Mouse (Mus musculus): ENCODE data around the gene Bco2. TPM values are rescaled to one million over a fixed set of nuclear protein-coding genes. Genes with fewer than 3 reads are reported as not detected.

Gene Bco2
- total RNA-seq, 2 experiments from 2014 or later = 0.13 to 0.18 TPM

DNA sequence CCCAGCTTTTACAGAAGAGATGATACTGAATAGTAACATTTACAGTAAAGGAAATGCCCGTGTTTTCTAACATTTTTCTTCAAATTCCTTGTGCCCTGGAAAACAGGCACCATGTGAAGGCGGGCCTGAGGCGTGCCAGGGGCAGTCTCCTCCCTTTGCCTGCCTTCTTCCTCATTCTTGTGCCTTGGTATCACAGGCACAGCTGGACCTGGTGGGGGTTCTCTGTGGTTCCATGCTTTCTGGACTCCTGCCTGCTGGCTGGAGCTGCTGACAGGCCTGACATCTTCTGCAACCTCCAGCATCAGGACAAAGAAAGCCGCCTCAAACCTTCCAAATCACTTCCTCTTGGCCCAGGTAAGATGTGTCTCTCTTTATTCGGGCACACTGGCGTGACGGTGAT, 10.2 kb upstream of the Bco2 start:
- intact Hi-C loops (cut with DNase I; ENCODE audit: low total_unique reads) = no loop called here
- no peak for DNase-seq

DNA sequence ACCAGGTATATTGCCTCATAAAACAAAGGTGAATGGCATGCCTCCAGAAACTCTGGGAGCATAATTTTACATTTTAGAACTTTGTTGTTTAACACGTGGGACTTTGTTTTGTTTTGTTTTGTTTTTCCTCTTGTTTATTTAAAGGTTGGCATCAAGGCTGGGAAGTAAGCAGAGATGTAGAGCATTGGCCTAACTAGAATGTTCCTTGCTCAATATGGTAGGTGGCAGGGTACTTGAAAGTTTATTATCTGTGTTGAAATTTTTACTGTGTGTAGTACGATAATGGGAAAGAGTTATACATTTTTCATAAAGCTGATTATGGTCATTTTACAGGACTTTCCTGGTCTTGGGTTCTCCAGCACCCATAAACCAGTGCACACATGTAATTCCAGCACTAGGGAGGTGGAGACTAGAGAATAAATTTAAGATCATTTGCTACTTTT, 7.0 kb upstream of the Bco2 start:
- no peak for DNase-seq
- intact Hi-C loops (cut with DNase I; ENCODE audit: low total_unique reads) = no loop called here

DNA sequence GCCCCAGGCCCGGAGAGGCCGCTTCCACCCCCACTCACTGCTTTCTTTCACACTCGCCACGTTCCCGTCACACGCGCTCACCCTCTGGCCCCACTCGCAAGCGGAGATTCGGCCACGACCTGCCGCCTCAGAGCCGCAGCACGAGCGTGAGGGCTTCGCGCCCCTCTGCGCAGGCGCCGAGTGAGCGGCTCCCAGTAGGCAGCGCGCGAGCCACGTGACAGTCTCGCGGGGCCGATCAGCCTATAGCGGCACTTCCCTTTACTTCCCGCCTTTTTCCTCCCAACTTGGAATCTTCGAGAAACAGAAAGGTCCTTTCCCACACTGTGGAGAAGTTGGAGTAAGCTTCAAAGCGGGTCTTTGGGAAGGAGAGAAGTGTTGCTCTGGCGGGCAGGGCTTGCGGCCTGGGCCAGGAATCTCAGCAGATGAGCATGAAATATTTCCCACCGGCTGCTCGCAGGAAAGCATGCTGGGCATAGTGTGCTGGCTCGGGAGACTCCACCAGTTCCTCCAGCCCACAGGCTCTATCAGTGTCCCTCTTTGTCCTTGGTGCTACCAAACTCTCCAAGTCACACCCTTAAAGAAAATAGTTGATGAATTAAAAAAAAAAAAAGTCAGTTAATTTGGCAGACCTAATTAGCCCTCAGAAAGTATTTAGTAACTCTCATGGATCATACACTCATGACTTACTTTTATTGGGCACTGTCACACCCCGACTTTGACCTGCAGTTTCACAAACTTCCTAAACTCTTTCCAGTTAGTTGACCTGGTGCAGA, 6.3 kb upstream of the Bco2 start, which contains the start of gene Tex12:
TSS of gene Tex12 (minus strand) at position 181 of the 773 bp plus-strand sequence.
- intact Hi-C loops (cut with DNase I; ENCODE audit: low total_unique reads) = no loop called here
- DNase-seq = no peak

- intact Hi-C loops (cut with DNase I; ENCODE audit: low total_unique reads) = no loop called here
- peak; percentile 12 for DNase-seq
These were observed 514 bp downstream of the Bco2 start, which contains the start of gene Il18 for GRCm38 (mm10) chr9:50554241-50555093. Il18 (plus strand) TSS chr9:50554827.

GRCm38 (mm10) chr9:50553547-50553946, 1.4 kb downstream of the Bco2 start:
- DNase-seq = no peak
- intact Hi-C loops (cut with DNase I; ENCODE audit: low total_unique reads) = no loop called here

- no peak for DNase-seq
- intact Hi-C loops (cut with DNase I; ENCODE audit: low total_unique reads) = no loop called here
These were observed 2.8 kb downstream of the Bco2 start for GRCm38 (mm10) chr9:50552206-50552605.

DNA sequence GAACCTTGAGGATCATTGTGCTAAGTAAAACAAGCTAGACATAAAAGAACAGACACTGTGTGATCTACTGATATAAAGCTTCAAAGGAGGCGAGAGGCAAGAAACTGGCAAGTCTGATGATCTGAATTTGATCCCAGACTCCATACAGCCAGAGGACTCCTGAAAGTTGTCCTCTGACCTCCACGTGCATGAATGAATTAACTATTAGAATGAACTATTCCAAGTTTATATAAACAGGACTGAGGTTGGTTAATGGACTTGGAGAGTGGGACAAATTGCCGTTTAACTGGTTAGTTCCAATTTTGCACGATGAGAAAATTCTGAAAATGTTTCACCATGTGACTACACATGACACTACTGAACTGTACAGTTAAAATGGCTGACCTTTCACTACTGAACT, 6.0 kb downstream of the Bco2 start:
- intact Hi-C loops (cut with DNase I; ENCODE audit: low total_unique reads) = no loop called here

GRCm38 (mm10) chr9:50547859-50548478, 7.0 kb downstream of the Bco2 start:
- DNase-seq = no peak
- intact Hi-C loops (cut with DNase I; ENCODE audit: low total_unique reads) = no loop called here

More for the DNA sequence above, 6.0 kb downstream of the Bco2 start:
- DNase-seq = no peak

DNA sequence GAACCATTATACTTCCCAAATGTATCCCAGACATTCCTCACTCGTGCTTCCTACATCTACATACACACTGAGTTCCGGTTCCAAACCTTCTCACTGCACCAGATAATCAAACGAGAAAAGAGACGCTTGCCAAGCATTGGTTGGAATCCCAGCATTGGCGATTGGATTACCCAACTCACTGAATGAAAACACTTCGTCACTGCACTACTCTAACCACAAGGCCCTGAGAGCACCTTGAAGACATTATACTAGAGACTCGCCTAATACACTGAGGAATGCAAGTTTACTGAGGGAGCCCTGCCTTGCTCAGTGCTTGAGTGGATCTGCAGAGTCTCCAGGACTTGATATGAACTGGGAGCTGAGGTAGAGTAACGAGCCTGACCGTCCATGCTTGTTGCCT, 12.6 kb downstream of the Bco2 start:
- intact Hi-C loops (cut with DNase I; ENCODE audit: low total_unique reads) = no loop called here

DNA sequence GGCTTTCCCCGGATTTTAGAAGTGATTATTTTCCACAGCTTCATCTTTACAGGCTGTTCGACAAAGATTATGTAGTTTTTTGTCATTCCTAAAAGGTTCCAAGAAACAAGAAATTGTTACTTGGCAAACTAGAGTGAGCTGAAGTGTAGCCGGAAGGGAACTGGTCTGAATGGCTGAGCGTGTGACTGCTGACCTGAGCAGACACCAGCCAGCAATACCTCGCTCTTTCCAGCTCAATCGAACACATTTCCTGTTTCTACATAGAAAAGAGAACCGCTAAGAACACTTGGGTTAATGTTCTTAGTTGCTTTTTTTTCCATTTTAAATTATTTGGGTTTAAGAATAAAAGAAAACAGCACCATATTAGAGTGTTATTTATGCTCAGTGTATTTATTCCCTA, 14.8 kb downstream of the Bco2 start:
- DNase-seq = no peak
- intact Hi-C loops (cut with DNase I; ENCODE audit: low total_unique reads) = no loop called here

More for the DNA sequence above, 12.6 kb downstream of the Bco2 start:
- DNase-seq = no peak

- intact Hi-C loops (cut with DNase I; ENCODE audit: low total_unique reads) = loop anchor here (10.0 kb wide), 1 partner anchor 202 kb away; no protein-coding TSS in a partner anchor
- DNase-seq = no peak
These were observed 17.7 kb downstream of the Bco2 start for GRCm38 (mm10) chr9:50537295-50537694.

DNA sequence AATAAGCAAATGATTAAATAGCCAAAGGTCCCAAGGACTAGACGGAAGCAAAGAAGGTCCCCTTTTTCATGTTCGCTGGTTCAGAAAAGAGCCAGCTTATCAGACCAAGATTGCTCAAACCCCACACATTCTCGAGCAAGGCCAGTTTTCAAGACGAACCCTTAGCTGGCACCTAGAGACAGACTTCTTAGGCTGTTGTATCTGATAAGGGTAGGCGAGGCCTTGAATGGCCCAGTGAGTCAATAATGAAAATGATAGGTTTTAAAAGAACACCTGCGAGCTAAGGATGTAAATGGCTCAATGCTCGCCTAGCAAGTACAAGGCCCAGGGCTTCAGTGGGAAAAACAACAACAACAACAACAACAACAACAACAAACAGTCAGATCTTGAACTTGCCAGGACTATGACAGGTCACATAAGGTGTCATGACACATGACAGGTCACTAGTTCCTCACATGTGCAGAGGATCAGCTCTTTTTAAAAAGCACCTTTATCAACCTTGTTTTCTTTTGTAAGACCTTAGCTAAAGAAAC, 18.3 kb downstream of the Bco2 start:
- intact Hi-C loops (cut with DNase I; ENCODE audit: low total_unique reads) = loop anchor here (10.0 kb wide), 1 partner anchor 202 kb away; no protein-coding TSS in a partner anchor
- DNase-seq = no peak

- DNase-seq = no peak
- intact Hi-C loops (cut with DNase I; ENCODE audit: low total_unique reads) = loop anchor here (10.0 kb wide), 1 partner anchor 201 kb away; no protein-coding TSS in a partner anchor
These were observed 19.1 kb downstream of the Bco2 start for GRCm38 (mm10) chr9:50535930-50536329.

DNA sequence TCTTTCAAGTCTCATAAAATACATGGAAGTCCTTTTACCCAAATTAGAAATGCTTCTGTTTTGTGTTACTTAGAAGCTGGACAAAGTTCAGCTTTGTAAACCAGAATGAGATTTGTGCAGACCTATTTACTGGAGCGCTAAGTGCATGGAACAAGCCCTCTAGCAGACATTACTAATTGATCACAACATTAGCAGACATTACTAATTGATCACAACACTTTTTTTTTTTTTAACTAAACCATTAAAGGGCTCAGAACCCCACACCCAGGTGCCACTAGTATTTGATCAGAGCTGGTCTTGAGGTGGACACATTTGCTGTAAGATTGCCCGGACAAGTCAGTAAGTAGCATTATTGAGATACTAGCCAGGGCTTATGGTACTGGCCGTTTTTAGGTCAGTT, 21.2 kb downstream of the Bco2 start:
- intact Hi-C loops (cut with DNase I; ENCODE audit: low total_unique reads) = loop anchor here (10.0 kb wide), 1 partner anchor 199 kb away; no protein-coding TSS in a partner anchor
- no peak for DNase-seq

DNA sequence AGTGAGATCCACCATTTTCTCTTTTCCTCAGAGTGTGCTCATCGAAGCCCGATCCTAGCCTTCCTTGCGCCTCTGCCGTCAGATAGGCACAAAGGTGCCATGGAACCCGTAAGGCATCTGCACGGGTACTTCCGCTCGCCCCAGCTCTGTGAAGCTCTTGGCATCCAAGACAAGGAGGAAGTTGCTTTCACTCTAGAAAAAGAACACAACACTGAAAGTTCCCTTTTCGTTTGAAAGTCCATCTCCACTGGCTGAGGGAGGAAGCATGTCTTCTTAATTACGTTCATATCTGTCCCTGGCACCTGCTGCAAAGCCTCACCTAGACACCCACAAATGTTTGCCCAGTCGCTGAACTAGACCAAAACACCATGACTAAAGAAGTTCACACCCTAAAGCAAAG, 21.7 kb downstream of the Bco2 start:
- intact Hi-C loops (cut with DNase I; ENCODE audit: low total_unique reads) = loop anchor here (10.0 kb wide), 1 partner anchor 199 kb away; no protein-coding TSS in a partner anchor
- no peak for DNase-seq

DNA sequence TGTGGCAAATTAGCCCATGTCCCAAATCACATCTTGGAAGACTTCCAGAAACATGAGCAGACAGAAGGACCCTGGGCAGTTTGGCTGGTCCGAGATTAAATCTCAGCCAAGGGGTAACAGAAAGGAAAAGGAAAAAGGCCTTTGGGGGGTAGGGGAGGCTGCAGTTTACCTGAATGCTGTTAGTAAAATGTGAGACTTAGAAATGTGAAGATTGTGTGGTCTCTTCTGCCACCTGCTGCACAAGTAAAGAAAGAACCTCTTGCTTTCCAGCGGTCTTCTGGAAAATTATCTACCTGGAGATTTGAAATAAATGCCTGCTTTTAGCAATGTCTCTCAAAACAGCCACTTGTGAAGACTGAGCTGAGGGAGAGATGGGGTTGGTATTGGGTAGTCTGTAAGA, 24.1 kb downstream of the Bco2 start:
- intact Hi-C loops (cut with DNase I; ENCODE audit: low total_unique reads) = loop anchor here (10.0 kb wide), 1 partner anchor 196 kb away; no protein-coding TSS in a partner anchor
- DNase-seq = no peak

DNA sequence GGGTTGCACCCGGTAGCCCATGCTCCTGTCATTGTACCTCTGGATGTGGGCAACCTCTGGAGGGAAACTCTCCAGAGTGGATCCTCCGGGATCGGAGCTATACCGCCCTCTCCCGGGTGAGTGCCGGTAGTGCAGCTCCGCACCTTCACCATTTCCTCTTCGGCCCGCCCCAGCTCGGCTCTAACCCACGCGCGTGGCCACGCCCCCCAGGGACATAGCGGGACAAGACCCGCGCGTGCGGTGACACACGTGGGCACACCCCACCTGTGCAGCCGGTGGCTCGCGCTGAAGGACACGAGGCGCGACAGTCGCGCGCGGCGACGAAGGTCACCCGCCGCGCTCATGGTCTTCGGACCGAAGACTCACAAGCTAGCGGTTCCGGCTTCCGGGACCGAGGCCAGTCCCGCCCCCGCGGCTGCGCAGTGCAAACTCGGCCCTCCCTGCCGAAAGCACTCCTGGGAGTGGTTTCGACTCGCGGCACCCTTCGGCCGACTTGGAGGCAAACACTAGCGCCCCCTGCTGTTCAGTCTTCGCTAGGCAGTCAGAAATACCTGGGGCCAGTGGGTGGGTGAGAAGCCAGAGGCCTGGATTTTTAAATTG, 26.6 kb downstream of the Bco2 start, which contains the start of gene Pts:
TSS of gene Pts (minus strand) at position 432 of the 600 bp plus-strand sequence.
- peak; percentile 99 for DNase-seq
- intact Hi-C loops (cut with DNase I; ENCODE audit: low total_unique reads) = loop anchor here (5.0 kb wide), 1 partner anchor 66 kb away; no protein-coding TSS in a partner anchor

DNA sequence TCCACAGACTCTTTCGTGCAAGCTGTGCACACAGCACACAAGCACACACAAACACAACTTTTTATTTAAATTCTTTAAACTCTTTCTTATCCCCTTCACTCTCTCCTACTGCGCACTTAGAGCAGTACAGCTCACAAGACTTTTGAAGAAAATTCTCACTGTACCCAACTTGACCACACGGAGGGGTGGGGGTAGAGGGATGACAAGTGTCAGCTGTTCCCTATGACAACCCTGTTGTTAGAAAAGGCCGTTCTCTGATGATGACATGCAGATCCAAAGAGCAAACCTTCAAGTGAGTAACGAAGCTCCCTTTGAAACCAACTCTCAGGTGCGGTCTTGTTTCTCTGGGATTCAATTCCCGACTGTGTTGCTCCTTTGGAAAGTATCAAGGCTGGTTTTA, 27.1 kb downstream of the Bco2 start:
- no peak for DNase-seq
- intact Hi-C loops (cut with DNase I; ENCODE audit: low total_unique reads) = loop anchor here (5.0 kb wide), 1 partner anchor 66 kb away; no protein-coding TSS in a partner anchor

DNA sequence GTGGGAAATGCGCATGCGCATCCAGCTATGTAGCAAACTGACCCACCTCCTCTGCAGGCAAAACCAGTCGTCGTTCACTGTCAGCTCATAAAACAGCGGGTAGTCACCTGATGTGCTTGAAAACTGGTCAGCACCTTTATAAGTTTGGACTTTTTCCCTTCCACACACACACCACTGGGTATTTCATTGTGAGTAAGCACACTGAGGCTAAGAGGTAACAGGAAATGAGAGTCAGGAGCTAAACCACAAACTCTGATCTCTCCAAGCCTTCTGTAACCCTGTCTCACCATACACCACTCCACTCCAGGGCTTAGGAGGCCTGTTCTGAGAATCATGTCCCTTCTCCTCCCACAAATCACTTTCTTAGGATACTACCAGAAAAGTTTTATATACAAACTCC, 29.4 kb downstream of the Bco2 start:
- no peak for DNase-seq
- intact Hi-C loops (cut with DNase I; ENCODE audit: low total_unique reads) = loop anchor here (5.0 kb wide), 1 partner anchor 63 kb away; no protein-coding TSS in a partner anchor

Measured in gastrocnemius, postnatal 14 days (tissue).